ENCODE assay signal across 8 mouse cellular contexts in the genomic region with DNA sequence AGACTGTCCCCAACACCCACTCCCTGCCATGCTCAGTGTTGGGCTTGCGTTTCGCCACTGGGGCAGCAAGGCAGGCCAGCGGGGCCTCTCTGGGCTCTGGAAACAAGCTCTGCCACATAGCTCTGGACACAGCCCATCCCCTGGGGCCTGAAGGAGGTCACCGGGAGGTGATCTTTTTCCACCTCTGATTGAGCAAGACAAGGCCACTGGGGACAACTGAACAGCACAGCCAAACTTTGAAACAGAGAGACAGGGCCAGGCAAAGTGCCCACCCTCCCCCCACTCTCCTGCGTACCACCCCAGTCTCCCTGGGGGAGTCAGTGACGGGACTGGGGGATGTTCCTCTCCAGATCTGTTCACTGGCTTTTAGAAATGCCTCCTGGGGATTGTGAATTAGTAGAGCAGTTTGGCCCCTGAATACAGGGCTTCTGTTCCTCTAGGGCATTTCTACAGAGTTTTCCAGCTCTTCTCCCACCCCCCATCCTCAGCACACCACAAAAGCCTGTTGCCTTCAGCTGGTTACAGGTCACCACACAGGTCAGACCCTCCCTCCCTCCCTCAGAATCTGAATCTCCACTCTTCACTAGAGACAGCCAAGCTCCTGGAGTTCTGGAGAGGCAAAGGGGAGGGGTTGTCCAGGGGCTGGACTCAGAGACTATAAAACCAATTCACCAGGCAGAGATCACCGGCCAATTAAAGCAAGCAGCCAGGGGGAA. TPM values are rescaled to one million over a fixed set of nuclear protein-coding genes. Genes with fewer than 3 reads are reported as not detected.
DNase-seq lines count a peak whose midpoint lies in the region; TF ChIP-seq lines count a peak whose summit lies in the region.

No protein-coding gene starts in this region.

- no peaks in the 10 kb centered on the region for H3K27me3 ChIP-seq in CH12.LX (replicated peaks)
- H3K27me3 ChIP-seq in embryonic facial prominence, embryonic 10.5 days (replicated peaks; ENCODE audit: low read depth, poor library complexity, severe bottlenecking) = no peaks in the 10 kb centered on the region

- no peaks in the 10 kb centered on the region for H3K79me2 ChIP-seq in CH12.LX (replicated peaks; ENCODE audit: control insufficient read depth, extremely low read depth, insufficient read depth, poor library complexity, severe bottlenecking)

- H3K4me1 ChIP-seq in CH12.LX (ENCODE audit: control insufficient read depth in 1 of 2, insufficient read depth in 2 of 2) = peaks cover 18 to 35% of the 10 kb centered on the region in 2 experiments
- peaks cover 67% of the 10 kb centered on the region for H3K4me1 ChIP-seq in embryonic facial prominence, embryonic 10.5 days

- H3K4me3 ChIP-seq in CH12.LX (replicated peaks in 1 of 3; ENCODE audit: low read depth in 2 of 3, low read length in 2 of 3, poor library complexity in 1 of 3) = no peak overlapping the region
- H3K4me3 ChIP-seq in embryonic facial prominence, embryonic 10.5 days = peak overlapping the region; percentile 31

- dilution Hi-C loops in CH12.LX (cut with MboI; ENCODE audit: extremely low pct_ligation_motif_present, extremely low pct_unique_long_range_greater_than_20kb, low sequenced_read_pairs) = no loop called here

- in situ Hi-C loops in CH12.LX (cut with MboI; ENCODE audit: low pct_ligation_motif_present, low pct_unique_long_range_greater_than_20kb, low sequenced_read_pairs) = no loop called here

- H3K4me2 ChIP-seq in CH12.LX (ENCODE audit: insufficient read depth, low read depth, poor library complexity, severe bottlenecking) = 0 out of 2 replicates have a peak overlapping the region, but pooled peaks have one; percentile 21

- TF ChIP-seq CTCF in CH12.LX (conservative IDR thresholded peaks at IDR 0.05 in 1 of 2, IDR thresholded peaks at IDR 0.05 in 1 of 2; ENCODE audit: low read depth in 2 of 2, low read length in 2 of 2) = no peak

- intact Hi-C loops in heart, postnatal 10 days (cut with DNase I) = no loop called here
- intact Hi-C loops in left cerebral cortex, postnatal 36 days (cut with DNase I) = no loop called here

- no peak for TF ChIP-seq RAD21 in CH12.LX (IDR thresholded peaks at IDR 0.05; ENCODE audit: low read depth, low read length)

- H3K36me3 ChIP-seq in CH12.LX (replicated peaks in 1 of 2; ENCODE audit: control insufficient read depth in 1 of 2, insufficient read depth in 1 of 2, low read length in 1 of 2) = peaks cover 0 to 3% of the 10 kb centered on the region in 2 experiments
- peaks cover 20% of the 10 kb centered on the region for H3K36me3 ChIP-seq in embryonic facial prominence, embryonic 10.5 days (replicated peaks)

- WGBS in embryonic facial prominence, embryonic 10.5 days = 3% methylated on average over 7 of the region's 7 CpGs

- DNase-seq in CH12.LX (ENCODE audit: extremely low read depth) = no peak
- DNase-seq in embryonic facial prominence, embryonic 10.5 days (ENCODE audit: low spot score) = peak; percentile 82
- DNase-seq in heart, postnatal 10 days = peak; percentile 74 to 79
- DNase-seq in kidney, postnatal 25 days = peak; percentile 88 to 94
- DNase-seq in lung, postnatal 4 days = peak; percentile 78 to 88
- no peak for DNase-seq in B cell, adult 2 months
- DNase-seq in left cerebral cortex, postnatal 36 days (ENCODE audit: low spot score in 2 of 2) = no peak
- no peak for DNase-seq in thymus, postnatal 14 days

- no peak for TF ChIP-seq POLR2A in CH12.LX (IDR thresholded peaks at IDR 0.05; ENCODE audit: low read depth, low read length)

- no peak overlapping the region; the same call in 1 of the 2 replicates for H3K9ac ChIP-seq in CH12.LX (ENCODE audit: insufficient read depth, low read depth)

- TF ChIP-seq EP300 in CH12.LX (IDR thresholded peaks at IDR 0.05; ENCODE audit: low read length) = peak; percentile 24; the same call in 1 of the 2 replicates

- H3K27ac ChIP-seq in CH12.LX (ENCODE audit: insufficient read depth, low read depth) = no peak overlapping the region
- H3K27ac ChIP-seq in embryonic facial prominence, embryonic 10.5 days (replicated peaks) = peak overlapping the region; percentile 95

- H3K9me3 ChIP-seq in CH12.LX (replicated peaks; ENCODE audit: low read length) = no peaks in the 10 kb centered on the region
- no peaks in the 10 kb centered on the region for H3K9me3 ChIP-seq in embryonic facial prominence, embryonic 10.5 days

TF ChIP-seq in CH12.LX, 34 proteins besides CTCF, POLR2A, EP300 and RAD21:
- no peak for TF ChIP-seq RCOR1 (conservative IDR thresholded peaks at IDR 0.05; ENCODE audit: low read depth, low read length)
- TF ChIP-seq ELF1 (IDR thresholded peaks at IDR 0.05; ENCODE audit: low read depth, low read length) = no peak
- TF ChIP-seq MEF2A (IDR thresholded peaks at IDR 0.05; ENCODE audit: borderline replicate concordance, low read depth, low read length) = 0 out of 2 replicates have a peak, but pooled peaks have one; percentile 14
- peak; percentile 21; the same call in 1 of the 2 replicates for TF ChIP-seq TCF12 (IDR thresholded peaks at IDR 0.05; ENCODE audit: low read depth, low read length)
- no peak for TF ChIP-seq UBTF (IDR thresholded peaks at IDR 0.05; ENCODE audit: low read depth, low read length)
- no peak for TF ChIP-seq SMC3 (IDR thresholded peaks at IDR 0.05; ENCODE audit: low read depth, low read length)
- TF ChIP-seq USF1 (IDR thresholded peaks at IDR 0.05; ENCODE audit: low read depth, low read length) = no peak
- TF ChIP-seq MAFK (IDR thresholded peaks at IDR 0.05; ENCODE audit: insufficient replicate concordance, low read length) = no peak
- no peak for TF ChIP-seq JUN (IDR thresholded peaks at IDR 0.05; ENCODE audit: insufficient read depth, low read depth, low read length)
- no peak for TF ChIP-seq ZMIZ1 (IDR thresholded peaks at IDR 0.05; ENCODE audit: low read depth, low read length)
- TF ChIP-seq NRF1 (IDR thresholded peaks at IDR 0.05; ENCODE audit: low read depth, low read length) = no peak
- no peak for TF ChIP-seq MYC (IDR thresholded peaks at IDR 0.05; ENCODE audit: low read depth, low read length)
- TF ChIP-seq JUND (conservative IDR thresholded peaks at IDR 0.05; ENCODE audit: low read depth, low read length) = no peak
- TF ChIP-seq E2F4 (IDR thresholded peaks at IDR 0.05; ENCODE audit: insufficient replicate concordance, low read depth, low read length) = no peak
- TF ChIP-seq GABPA (IDR thresholded peaks at IDR 0.05; ENCODE audit: insufficient replicate concordance, low read depth, low read length) = no peak
- TF ChIP-seq USF2 (conservative IDR thresholded peaks at IDR 0.05; ENCODE audit: low read depth, low read length) = no peak
- TF ChIP-seq BHLHE40 (IDR thresholded peaks at IDR 0.05; ENCODE audit: low read depth, low read length) = peak; percentile 20; the same call in 1 of the 2 replicates
- no peak for TF ChIP-seq KAT2A (IDR thresholded peaks at IDR 0.05; ENCODE audit: insufficient replicate concordance, low read length)
- no peak for TF ChIP-seq TBP (conservative IDR thresholded peaks at IDR 0.05; ENCODE audit: low read depth, low read length)
- TF ChIP-seq IRF4 (IDR thresholded peaks at IDR 0.05; ENCODE audit: low read depth, low read length) = peak; percentile 48
- TF ChIP-seq PAX5 (IDR thresholded peaks at IDR 0.05; ENCODE audit: low read length) = no peak
- TF ChIP-seq CHD2 (IDR thresholded peaks at IDR 0.05; ENCODE audit: low read length) = 0 out of 2 replicates have a peak, but pooled peaks have one; percentile 19
- no peak for TF ChIP-seq HCFC1 (IDR thresholded peaks at IDR 0.05; ENCODE audit: low read depth, low read length)
- no peak for TF ChIP-seq ZKSCAN1 (IDR thresholded peaks at IDR 0.05; ENCODE audit: borderline replicate concordance, low read depth, low read length)
- no peak for TF ChIP-seq ZC3H11A (IDR thresholded peaks at IDR 0.05; ENCODE audit: low read depth, low read length)

RNA-seq across cellular contexts. Expression of gene Bmf, which starts 19.9 kb away (rescaled TPM):
- total RNA-seq in CH12.LX (2012; rRNA removed) (3.4 and 5.6 TPM in 2 replicates), CH12.LX (2014; rRNA removed) (2.6 and 2.8 TPM in 2 replicates)
- polyA plus RNA-seq in CH12.LX (2012; ENCODE audit: insufficient read length, low read depth) = 1.1 and 1.4 TPM in 2 replicates
- polyA plus RNA-seq in embryonic facial prominence, embryonic 10.5 days (2016; fragmentation: Nextera tagmentation; extraction: Ambion mirVana) = 5.6 and 6.0 TPM in 2 replicates
- 10 to 100 TPM; 12.3 to 17.1 TPM for total RNA-seq in heart, postnatal 10 days (2021)
- total RNA-seq in left cerebral cortex, postnatal 36 days (2021) = 1 to 10 TPM; 4.8 to 5.8 TPM

RNA-seq across cellular contexts. Expression of gene Srp14, which starts 50.1 kb away (rescaled TPM):
- total RNA-seq in CH12.LX (2012; rRNA removed) (139 and 172 TPM in 2 replicates), CH12.LX (2014; rRNA removed) (215 and 224 TPM in 2 replicates)
- 151 and 160 TPM in 2 replicates for polyA plus RNA-seq in CH12.LX (2012; ENCODE audit: insufficient read length, low read depth)
- 234 and 245 TPM in 2 replicates for polyA plus RNA-seq in embryonic facial prominence, embryonic 10.5 days (2016; fragmentation: Nextera tagmentation; extraction: Ambion mirVana)
- 100 to 1,000 TPM; 121 to 126 TPM for total RNA-seq in heart, postnatal 10 days (2021)
- total RNA-seq in left cerebral cortex, postnatal 36 days (2021) = 100 to 1,000 TPM; 136 to 158 TPM

Comparison
In these comparisons a context has a peak if more than half of its experiments do, and no peak if none do; other contexts are left out.
1. DNase-seq: peak in embryonic facial prominence, embryonic 10.5 days (single experiment), heart, postnatal 10 days (2 of 2), kidney, postnatal 25 days (2 of 2) and lung, postnatal 4 days (2 of 2); none in CH12.LX (single experiment), B cell, adult 2 months (0 of 2), left cerebral cortex, postnatal 36 days (0 of 2) and thymus, postnatal 14 days (single experiment).